Comparison of ENCODE assay signal across 13 mouse cellular contexts in the genomic region with DNA sequence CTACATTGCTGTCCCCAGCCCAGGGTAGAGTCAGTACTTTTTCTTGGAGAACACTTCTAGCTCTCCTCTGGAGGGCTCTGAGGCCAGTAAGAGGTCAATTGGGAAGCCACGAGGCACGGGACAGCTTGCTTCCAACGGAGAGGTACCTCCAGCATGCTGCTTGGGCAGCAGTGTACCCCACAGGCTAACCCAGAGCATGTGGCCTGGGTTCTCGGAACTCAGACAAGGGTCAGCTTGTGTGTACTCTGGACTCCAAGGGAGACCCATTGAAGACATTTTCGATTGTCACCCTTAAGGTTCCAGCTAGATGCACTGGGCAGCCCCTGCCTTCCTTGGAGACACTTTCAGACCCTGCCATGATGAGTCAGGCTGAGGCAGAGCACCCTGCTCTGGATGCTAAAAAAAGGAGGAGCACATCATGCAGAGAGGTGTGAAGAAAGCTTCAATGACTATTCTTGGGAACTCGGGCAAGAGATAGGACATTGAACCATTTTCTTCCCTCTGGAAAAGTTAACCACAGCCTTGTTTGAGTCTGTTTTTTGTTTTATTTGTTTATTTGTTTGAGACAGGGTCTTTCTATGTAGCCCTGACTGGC. TPM values are rescaled to one million over a fixed set of nuclear protein-coding genes. Genes with fewer than 3 reads are reported as not detected.
DNase-seq lines count a peak whose midpoint lies in the region; ATAC-seq and TF ChIP-seq lines count a peak whose summit lies in the region.
"Had no signal": no experiment of that assay in that cellular context is flagged by ENCODE, and none has a peak within 500 bp of the region (broad histone marks: within the 10 kb centered on the region; RNA-seq: fewer than 3 reads in every experiment).

No protein-coding gene starts in this region.

- no peak overlapping the region for H3K9ac ChIP-seq in kidney, postnatal 0 days (ENCODE audit: low read depth, low read length)
- H3K9ac ChIP-seq in heart, embryonic 14.5 days (ENCODE audit: low read length) = 0 out of 2 replicates have a peak overlapping the region, but pooled peaks have one; percentile 86
- no peak overlapping the region for H3K9ac ChIP-seq in hindbrain, embryonic 12.5 days
- H3K9ac ChIP-seq: limb, embryonic 13.5 days; midbrain, embryonic 12.5 days had no signal

- no peak for TF ChIP-seq CTCF in kidney, postnatal 0 days (IDR thresholded peaks at IDR 0.05; ENCODE audit: low read depth)
- no peak for TF ChIP-seq CTCF in thymus, adult 2 months (IDR thresholded peaks at IDR 0.05; ENCODE audit: borderline replicate concordance, control insufficient read depth, extremely low read depth, insufficient read depth, low read length, poor library complexity)

- H3K4me1 ChIP-seq in kidney, postnatal 0 days (replicated peaks; ENCODE audit: insufficient read depth, low read length) = 0 out of 2 replicates have a peak, but pooled peaks cover 13% of the 10 kb centered on the region
- peaks cover 42% of the 10 kb centered on the region for H3K4me1 ChIP-seq in thymus, adult 2 months (replicated peaks; ENCODE audit: control insufficient read depth, insufficient read depth, low read length)
- peaks cover 18 to 27% of the 10 kb centered on the region in 2 experiments for H3K4me1 ChIP-seq in heart, embryonic 14.5 days (ENCODE audit: control insufficient read depth in 2 of 2, insufficient read depth in 2 of 2, low read length in 2 of 2)
- H3K4me1 ChIP-seq in hindbrain, embryonic 12.5 days = peaks cover 17% of the 10 kb centered on the region

- DNase-seq in kidney, postnatal 0 days (ENCODE audit: low spot score) = no peak
- no peak for DNase-seq in kidney, adult 9 months
- DNase-seq in thymus, adult 2 months = no peak
- DNase-seq in thymus, postnatal 4 days = no peak
- no peak for DNase-seq in MN1 (ENCODE audit: low spot score)
- DNase-seq in adrenal gland, adult 2 months = no peak
- DNase-seq: cerebellum, postnatal 10 days; layer of hippocampus, adult 9-11 months; right cerebral cortex, postnatal 14 days had no signal

- 0 out of 2 replicates have a peak, but pooled peaks cover 3% of the 10 kb centered on the region for H3K36me3 ChIP-seq in kidney, postnatal 0 days (ENCODE audit: insufficient read depth, low read length)
- peaks cover 11% of the 10 kb centered on the region for H3K36me3 ChIP-seq in thymus, adult 2 months (ENCODE audit: control insufficient read depth, insufficient read depth, low read length)
- peaks cover 19% of the 10 kb centered on the region for H3K36me3 ChIP-seq in heart, embryonic 14.5 days (ENCODE audit: control insufficient read depth, insufficient read depth, low read length)
- H3K36me3 ChIP-seq in hindbrain, embryonic 12.5 days = no peaks in the 10 kb centered on the region
- H3K36me3 ChIP-seq: limb, embryonic 13.5 days; midbrain, embryonic 12.5 days had no signal

- WGBS in kidney, postnatal 0 days = 60% methylated on average over 6 of the region's 6 CpGs
- 83% methylated on average over 6 of the region's 6 CpGs for WGBS in thymus, adult 2 months
- WGBS in heart, embryonic 14.5 days = 58% methylated on average over 6 of the region's 6 CpGs
- WGBS in hindbrain, embryonic 12.5 days = 73% methylated on average over 6 of the region's 6 CpGs

- H3K27me3 ChIP-seq in kidney, postnatal 0 days (ENCODE audit: insufficient read depth, low read length) = no peaks in the 10 kb centered on the region; the same call in 1 of the 2 replicates
- H3K27me3 ChIP-seq in thymus, adult 2 months (ENCODE audit: control insufficient read depth, insufficient read depth, low read length) = peaks cover 3% of the 10 kb centered on the region; the same call in 1 of the 2 replicates
- no peaks in the 10 kb centered on the region for H3K27me3 ChIP-seq in heart, embryonic 14.5 days (ENCODE audit: control insufficient read depth, insufficient read depth, low read length)
- peaks cover 47% of the 10 kb centered on the region for H3K27me3 ChIP-seq in hindbrain, embryonic 12.5 days

- H3K9me3 ChIP-seq in kidney, postnatal 0 days (replicated peaks; ENCODE audit: low read length) = no peaks in the 10 kb centered on the region
- no peaks in the 10 kb centered on the region for H3K9me3 ChIP-seq in heart, embryonic 14.5 days (ENCODE audit: control insufficient read depth, low read length)
- H3K9me3 ChIP-seq in hindbrain, embryonic 12.5 days (replicated peaks) = no peaks in the 10 kb centered on the region
- H3K9me3 ChIP-seq: limb, embryonic 13.5 days; midbrain, embryonic 12.5 days had no signal

- 0 out of 2 replicates have a peak overlapping the region, but pooled peaks have one; percentile 68 for H3K4me2 ChIP-seq in kidney, postnatal 0 days (ENCODE audit: low read length)
- peak overlapping the region; percentile 90 for H3K4me2 ChIP-seq in heart, embryonic 14.5 days (ENCODE audit: low read length)
- no peak overlapping the region for H3K4me2 ChIP-seq in hindbrain, embryonic 12.5 days (replicated peaks)
- H3K4me2 ChIP-seq: midbrain, embryonic 12.5 days had no signal

- TF ChIP-seq POLR2A in thymus, adult 2 months (IDR thresholded peaks at IDR 0.05; ENCODE audit: control insufficient read depth, extremely low read depth, insufficient read depth, low read length, poor library complexity) = no peak

- ATAC-seq in kidney, postnatal 0 days (replicated peaks; ENCODE audit: low FRiP score, low read depth) = no peak
- no peak for ATAC-seq in heart, embryonic 14.5 days (ENCODE audit: insufficient number of reproducible peaks, insufficient read depth, low FRiP score, low read depth)
- no peak for ATAC-seq in hindbrain, embryonic 12.5 days (ENCODE audit: low FRiP score)

- no peak overlapping the region for H3K4me3 ChIP-seq in kidney, postnatal 0 days (replicated peaks; ENCODE audit: low read depth, low read length)
- no peak overlapping the region for H3K4me3 ChIP-seq in thymus, adult 2 months (ENCODE audit: control insufficient read depth, insufficient read depth, low read length)
- H3K4me3 ChIP-seq in heart, embryonic 14.5 days (ENCODE audit: control insufficient read depth in 1 of 2, insufficient read depth in 1 of 2, low read depth in 1 of 2, low read length in 2 of 2) = peak overlapping the region in 1 of 2 experiments; percentile 77; a peak in 1 of 4 replicates
- H3K4me3 ChIP-seq in hindbrain, embryonic 12.5 days = no peak overlapping the region
- H3K4me3 ChIP-seq: limb, embryonic 13.5 days; midbrain, embryonic 12.5 days had no signal

- 0 out of 2 replicates have a peak overlapping the region, but pooled peaks have one; percentile 25 for H3K27ac ChIP-seq in kidney, postnatal 0 days
- peak overlapping the region; percentile 6; the same call in 1 of the 2 replicates for H3K27ac ChIP-seq in thymus, adult 2 months (ENCODE audit: control insufficient read depth, insufficient read depth, low read length)
- H3K27ac ChIP-seq in heart, embryonic 14.5 days (replicated peaks in 1 of 2; ENCODE audit: control insufficient read depth in 1 of 2, insufficient read depth in 1 of 2, low read depth in 2 of 2, low read length in 2 of 2) = 0 out of 4 replicates have a peak overlapping the region, but pooled peaks of 1 of the 2 experiments have one; percentile 28
- no peak overlapping the region for H3K27ac ChIP-seq in hindbrain, embryonic 12.5 days
- H3K27ac ChIP-seq: limb, embryonic 13.5 days; midbrain, embryonic 12.5 days had no signal

RNA-seq across cellular contexts. Expression of a gene that starts 4.4 kb away (rescaled TPM):
- 24.7 and 31.9 TPM in 2 replicates for polyA plus RNA-seq in kidney, postnatal 0 days (2015; fragmentation: Nextera tagmentation; extraction: Ambion mirVana)
- polyA plus RNA-seq in thymus, adult 2 months (2012; rRNA removed) = 62.1 and 86.9 TPM in 2 replicates
- polyA plus RNA-seq in heart, embryonic 14.5 days (2014; fragmentation: Nextera tagmentation; extraction: Ambion mirVana) = 22.0 and 24.1 TPM in 2 replicates
- 9.4 and 10.3 TPM in 2 replicates for polyA plus RNA-seq in hindbrain, embryonic 12.5 days (2016; fragmentation: Nextera tagmentation; extraction: Ambion mirVana)
- total RNA-seq in adrenal gland, adult 2 months (2021) = 10 to 100 TPM; 34.4 to 53.0 TPM
- 94.5 and 128 TPM in 2 replicates for polyA plus RNA-seq in adrenal gland, adult 2 months (2012; rRNA removed)

RNA-seq across cellular contexts. Expression of a gene that starts 18.2 kb away (rescaled TPM):
- polyA plus RNA-seq in kidney, postnatal 0 days (2015; fragmentation: Nextera tagmentation; extraction: Ambion mirVana) = 22.2 and 22.8 TPM in 2 replicates
- 13.6 and 19.8 TPM in 2 replicates for polyA plus RNA-seq in thymus, adult 2 months (2012; rRNA removed)
- polyA plus RNA-seq in heart, embryonic 14.5 days (2014; fragmentation: Nextera tagmentation; extraction: Ambion mirVana) = 17.9 and 18.1 TPM in 2 replicates
- 19.1 and 21.2 TPM in 2 replicates for polyA plus RNA-seq in hindbrain, embryonic 12.5 days (2016; fragmentation: Nextera tagmentation; extraction: Ambion mirVana)
- 10 to 100 TPM in 1 of 2 experiments, 1 to 10 TPM in 1; 6.4 to 17.1 TPM for total RNA-seq in adrenal gland, adult 2 months (2021)
- 0.10 and 0.33 TPM in 2 replicates for polyA plus RNA-seq in adrenal gland, adult 2 months (2012; rRNA removed)

Comparison
In these comparisons a context has a peak if more than half of its experiments do, and no peak if none do; other contexts are left out.
1. RNA of a gene that starts 18.2 kb away (polyA plus RNA-seq): 22.2 to 22.8 TPM in kidney, postnatal 0 days, 19.1 to 21.2 TPM in hindbrain, embryonic 12.5 days, 17.9 to 18.1 TPM in heart, embryonic 14.5 days and 13.6 to 19.8 TPM in thymus, adult 2 months; 0.10 to 0.33 TPM in adrenal gland, adult 2 months; every median in the first group is over 10 times any median in the second.